Mouse (Mus musculus): Measurements from ENCODE around the gene Timp1.

DNA sequence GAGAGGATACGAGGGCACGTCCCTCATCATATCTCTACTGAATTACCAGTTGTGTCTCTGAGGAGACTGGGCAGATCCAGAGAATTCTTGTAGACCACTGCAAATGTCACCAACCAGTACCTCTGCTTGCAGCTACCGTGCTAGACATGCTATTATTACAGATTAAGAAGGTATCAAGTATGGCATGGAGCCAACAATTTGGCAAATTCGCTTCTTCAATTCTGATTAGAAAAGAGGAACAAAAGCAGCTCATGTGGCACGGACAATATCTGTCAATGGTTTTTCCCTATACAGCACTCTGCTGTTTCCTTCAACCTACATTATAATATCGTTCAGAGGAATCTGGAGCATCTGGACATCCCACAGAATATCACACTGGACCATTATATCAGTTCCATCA is 43.8 kb downstream of the Timp1 start:
- no peak for TF ChIP-seq CTCF (conservative IDR thresholded peaks at IDR 0.05; ENCODE audit: insufficient read depth, insufficient read length, low read depth, low read length)
- no peak for TF ChIP-seq POLR2A (IDR thresholded peaks at IDR 0.05; ENCODE audit: low read depth, low read length)

All from kidney, adult 2 months (tissue).